Mouse (Mus musculus) myocyte (in vitro differentiated cells): ENCODE measurements around the gene Bpifa6.

Experiments
- CEBPB ChIP-seq: IDR thresholded peaks from 2 replicates; pipeline ENCODE4 v1.6.1; 2011; ENCODE audit warnings: mild to moderate bottlenecking, moderate library complexity; ENCODE audit not compliant: poor library complexity, insufficient read depth, severe bottlenecking
- MYOD1 ChIP-seq, 3 experiments: IDR thresholded peaks; one replicate each; pipeline ENCODE4 v1.6.1; 2011; ENCODE audit warnings: control low read depth in 2 of 3, low read depth in 2 of 3, mild to moderate bottlenecking in 2 of 3, moderate library complexity in 1 of 3; ENCODE audit not compliant: insufficient read length in 2 of 3, control insufficient read depth in 1 of 3
- MYOG ChIP-seq, 3 experiments: IDR thresholded peaks; one replicate each; pipeline ENCODE4 v1.6.1; 2011; ENCODE audit warnings: control low read depth in 2 of 3, low read depth in 2 of 3, mild to moderate bottlenecking in 2 of 3; ENCODE audit not compliant: insufficient read length in 2 of 3, control insufficient read depth in 1 of 3, insufficient read depth in 1 of 3
- POLR2A ChIP-seq: IDR thresholded peaks from one replicate; pipeline ENCODE4 v1.6.1; 2011; ENCODE audit warnings: low read depth, mild to moderate bottlenecking, control low read depth, moderate library complexity; ENCODE audit not compliant: insufficient read length
- POLR2AphosphoS2 ChIP-seq: IDR thresholded peaks from one replicate; pipeline ENCODE4 v1.6.1; 2011; ENCODE audit warnings: low read depth, control low read depth; ENCODE audit not compliant: insufficient read length
- REST ChIP-seq: IDR thresholded peaks from one replicate; pipeline ENCODE4 v1.6.1; 2011; ENCODE audit warnings: mild to moderate bottlenecking, control low read depth, moderate library complexity; ENCODE audit not compliant: insufficient read depth, insufficient read length
- SRF ChIP-seq: IDR thresholded peaks from one replicate; pipeline ENCODE4 v1.6.1; 2011; ENCODE audit warnings: low read depth; ENCODE audit not compliant: control insufficient read depth, insufficient read length
- TCF12 ChIP-seq: IDR thresholded peaks from one replicate; pipeline ENCODE4 v1.6.1; 2011; ENCODE audit warnings: mild to moderate bottlenecking, control low read depth; ENCODE audit not compliant: poor library complexity, insufficient read depth, severe bottlenecking

- no peak for TF ChIP-seq POLR2AphosphoS2
- TF ChIP-seq POLR2A = no peak
- no peak for TF ChIP-seq SRF
- no peak for TF ChIP-seq TCF12
- TF ChIP-seq MYOD1 (IDR thresholded peaks at IDR 0.05; ENCODE audit: control insufficient read depth in 1 of 3, insufficient read length in 2 of 3, low read depth in 2 of 3) = no peak
- TF ChIP-seq REST = no peak
- no peak for TF ChIP-seq CEBPB
- TF ChIP-seq MYOG (IDR thresholded peaks at IDR 0.05; ENCODE audit: control insufficient read depth in 1 of 3, insufficient read depth in 1 of 3, insufficient read length in 2 of 3, low read depth in 2 of 3) = no peak
These were observed 33.2 kb downstream of the Bpifa6 start, which contains the start of gene Bpifa2 for GRCm38 (mm10) chr2:154007965-154008364.
